Mouse (Mus musculus) myocyte (in vitro differentiated cells): ENCODE results near the gene Gm20388. TPM values are rescaled to one million over a fixed set of nuclear protein-coding genes. Genes with fewer than 3 reads are reported as not detected.
A peak's percentile ranks its signal among the peaks of the same experiment; 100 is the strongest.

ENCODE experiments used
- H3K27me3 ChIP-seq: one replicate; pipeline ENCODE4 v1.6.1; 2011; ENCODE audit not compliant: control insufficient read depth, insufficient read depth, insufficient read length
- H3K36me3 ChIP-seq: one replicate; pipeline ENCODE4 v1.6.1; 2011; ENCODE audit not compliant: control insufficient read depth, insufficient read depth
- H3K4me2 ChIP-seq: one replicate; pipeline ENCODE4 v1.6.1; 2011; ENCODE audit warnings: low read depth, control low read depth
- H3K4me3 ChIP-seq: one replicate; pipeline ENCODE4 v1.5.1; 2011; ENCODE audit warnings: mild to moderate bottlenecking, control low read depth, moderate library complexity
- H3K79me2 ChIP-seq: one replicate; pipeline ENCODE4 v1.6.1; 2011; ENCODE audit not compliant: control insufficient read depth, insufficient read depth
- H3ac ChIP-seq: one replicate; pipeline ENCODE4 v1.6.1; 2011; ENCODE audit not compliant: control insufficient read depth, insufficient read length
- CEBPB ChIP-seq: IDR thresholded peaks from 2 replicates; pipeline ENCODE4 v1.6.1; 2011; ENCODE audit warnings: mild to moderate bottlenecking, moderate library complexity; ENCODE audit not compliant: poor library complexity, insufficient read depth, severe bottlenecking
- E2F4 ChIP-seq: IDR thresholded peaks from one replicate; pipeline ENCODE4 v1.6.1; 2011; ENCODE audit warnings: mild to moderate bottlenecking, control low read depth, moderate library complexity; ENCODE audit not compliant: insufficient read depth
- MAX ChIP-seq: IDR thresholded peaks from one replicate; pipeline ENCODE4 v1.6.1; 2011; ENCODE audit warnings: low read depth, mild to moderate bottlenecking, control low read depth
- MYOD1 ChIP-seq, 3 experiments: IDR thresholded peaks; one replicate each; pipeline ENCODE4 v1.6.1; 2011; ENCODE audit warnings: control low read depth in 2 of 3, low read depth in 2 of 3, mild to moderate bottlenecking in 2 of 3, moderate library complexity in 1 of 3; ENCODE audit not compliant: insufficient read length in 2 of 3, control insufficient read depth in 1 of 3
- MYOG ChIP-seq, 3 experiments: IDR thresholded peaks; one replicate each; pipeline ENCODE4 v1.6.1; 2011; ENCODE audit warnings: control low read depth in 2 of 3, low read depth in 2 of 3, mild to moderate bottlenecking in 2 of 3; ENCODE audit not compliant: insufficient read length in 2 of 3, control insufficient read depth in 1 of 3, insufficient read depth in 1 of 3
- POLR2A ChIP-seq: IDR thresholded peaks from one replicate; pipeline ENCODE4 v1.6.1; 2011; ENCODE audit warnings: low read depth, mild to moderate bottlenecking, control low read depth, moderate library complexity; ENCODE audit not compliant: insufficient read length
- POLR2AphosphoS2 ChIP-seq: IDR thresholded peaks from one replicate; pipeline ENCODE4 v1.6.1; 2011; ENCODE audit warnings: low read depth, control low read depth; ENCODE audit not compliant: insufficient read length
- REST ChIP-seq: IDR thresholded peaks from one replicate; pipeline ENCODE4 v1.6.1; 2011; ENCODE audit warnings: mild to moderate bottlenecking, control low read depth, moderate library complexity; ENCODE audit not compliant: insufficient read depth, insufficient read length
- SRF ChIP-seq: IDR thresholded peaks from one replicate; pipeline ENCODE4 v1.6.1; 2011; ENCODE audit warnings: low read depth; ENCODE audit not compliant: control insufficient read depth, insufficient read length
- TCF12 ChIP-seq: IDR thresholded peaks from one replicate; pipeline ENCODE4 v1.6.1; 2011; ENCODE audit warnings: mild to moderate bottlenecking, control low read depth; ENCODE audit not compliant: poor library complexity, insufficient read depth, severe bottlenecking
- TCF3 ChIP-seq: IDR thresholded peaks from one replicate; pipeline ENCODE4 v1.6.1; 2011; ENCODE audit warnings: low read depth, control low read depth; ENCODE audit not compliant: insufficient read length
- USF1 ChIP-seq: IDR thresholded peaks from one replicate; pipeline ENCODE4 v1.6.1; 2011; ENCODE audit warnings: low read depth, mild to moderate bottlenecking, control low read depth, moderate library complexity
- polyA plus RNA-seq: library from polyadenylated mRNA; unstranded; fragments of >200 nt; fragmentation: generic; extraction: Trizol; gene quantifications from one replicate; pipeline ENCODE4 v1.2.1, GENCODE M21; 2012; ENCODE audit warnings: missing spikeins

Gm20388 gene
- polyA plus RNA-seq, 1 experiment, result 15.3 TPM

- no peaks in the 10 kb centered on the region for H3K27me3 ChIP-seq
- H3K4me2 ChIP-seq, result no peak overlapping the region
- peaks cover 26% of the 10 kb centered on the region for H3K79me2 ChIP-seq
- H3ac ChIP-seq, result no peak overlapping the region
- no peak overlapping the region for H3K4me3 ChIP-seq
- TF ChIP-seq TCF3, result no peak
- no peak for TF ChIP-seq POLR2AphosphoS2
- TF ChIP-seq SRF, result no peak
- TF ChIP-seq MYOG (IDR thresholded peaks at IDR 0.05; ENCODE audit: control insufficient read depth in 1 of 3, insufficient read depth in 1 of 3, insufficient read length in 2 of 3, low read depth in 2 of 3), result peak in 1 of 3 experiments; percentile 3
- TF ChIP-seq POLR2A, result no peak
- TF ChIP-seq MYOD1 (IDR thresholded peaks at IDR 0.05; ENCODE audit: control insufficient read depth in 1 of 3, insufficient read length in 2 of 3, low read depth in 2 of 3), result no peak
- no peaks in the 10 kb centered on the region for H3K36me3 ChIP-seq
Observed at GRCm38 (mm10) chr8:120506562-120506961, 595.9 kb downstream of the Gm20388 start.

- Histone ChIP-seq H3K4me2 (no peak overlapping the region), H3ac (no peak overlapping the region), H3K4me3 (no peak overlapping the region), H3K36me3 (no peaks in the 10 kb centered on the region), H3K27me3 (no peaks in the 10 kb centered on the region), H3K79me2 (peaks cover 26% of the 10 kb centered on the region)
- TF ChIP-seq MYOD1 (IDR thresholded peaks at IDR 0.05; ENCODE audit: control insufficient read depth in 1 of 3, insufficient read length in 2 of 3, low read depth in 2 of 3) (no peak), REST (no peak), MAX (no peak), TCF12 (no peak)
Observed at GRCm38 (mm10) chr8:120507290-120507689, 596.6 kb downstream of the Gm20388 start.

DNA sequence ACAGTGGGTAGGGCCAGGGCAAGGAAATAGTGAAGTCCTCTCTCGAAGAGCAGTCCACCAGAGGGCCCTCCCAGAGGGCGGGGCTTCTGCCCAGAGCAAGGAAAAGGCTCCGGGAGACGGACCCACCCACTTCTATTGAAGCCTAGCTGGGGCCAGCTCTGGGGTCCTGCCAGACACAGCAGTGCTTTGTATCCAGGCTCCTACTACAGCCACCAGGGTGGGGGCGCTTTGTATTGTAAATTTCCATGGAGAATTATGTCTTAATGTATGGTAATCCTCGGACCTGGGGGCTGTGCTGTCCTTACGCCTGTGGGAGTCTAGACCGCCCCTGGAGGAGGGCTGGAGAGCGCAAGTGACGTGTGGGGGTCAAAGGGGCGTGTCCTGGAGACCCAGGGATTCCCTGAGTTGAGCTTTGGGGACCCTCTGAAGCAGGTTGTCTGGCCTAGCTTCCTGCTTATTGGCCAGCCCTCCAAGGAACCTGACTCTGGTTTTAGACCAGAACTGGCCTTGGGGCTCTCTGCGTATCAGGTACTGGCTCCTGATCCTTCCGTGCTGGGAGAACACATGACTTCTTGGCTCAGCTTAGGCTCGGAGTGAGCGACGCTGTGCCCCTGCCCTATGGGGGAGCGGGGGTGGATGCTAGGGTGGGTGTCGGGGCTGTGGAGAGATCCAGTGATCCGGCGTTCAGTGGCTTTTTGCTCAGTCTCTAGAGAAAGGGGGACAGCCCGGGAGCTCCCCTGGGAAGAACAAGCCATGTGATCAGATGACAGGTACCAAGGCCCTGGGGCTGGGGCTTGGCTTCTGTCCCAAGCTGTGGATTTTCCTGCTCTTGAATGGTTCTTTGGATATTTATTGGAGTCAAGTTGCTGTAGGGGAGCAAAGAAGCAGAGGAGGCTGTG is 598.7 kb downstream of the Gm20388 start:
- Histone ChIP-seq H3K79me2 (peaks cover 21% of the 10 kb centered on the region), H3K4me3 (no peak overlapping the region), H3ac (no peak overlapping the region), H3K4me2 (no peak overlapping the region), H3K36me3 (no peaks in the 10 kb centered on the region), H3K27me3 (no peaks in the 10 kb centered on the region)
- TF ChIP-seq USF1 (no peak), TCF3 (no peak), MYOG (IDR thresholded peaks at IDR 0.05; ENCODE audit: control insufficient read depth in 1 of 3, insufficient read depth in 1 of 3, insufficient read length in 2 of 3, low read depth in 2 of 3) (no peak), POLR2A (no peak), CEBPB (no peak), REST (no peak), MAX (no peak), E2F4 (no peak), MYOD1 (IDR thresholded peaks at IDR 0.05; ENCODE audit: control insufficient read depth in 1 of 3, insufficient read length in 2 of 3, low read depth in 2 of 3) (no peak), SRF (no peak), TCF12 (no peak), POLR2AphosphoS2 (no peak)

- H3ac ChIP-seq, result no peak overlapping the region
- TF ChIP-seq CEBPB, result no peak
- no peak for TF ChIP-seq MYOG (IDR thresholded peaks at IDR 0.05; ENCODE audit: control insufficient read depth in 1 of 3, insufficient read depth in 1 of 3, insufficient read length in 2 of 3, low read depth in 2 of 3)
- no peaks in the 10 kb centered on the region for H3K27me3 ChIP-seq
- peaks cover 21% of the 10 kb centered on the region for H3K79me2 ChIP-seq
- no peak overlapping the region for H3K4me3 ChIP-seq
- no peak overlapping the region for H3K4me2 ChIP-seq
- H3K36me3 ChIP-seq, result no peaks in the 10 kb centered on the region
Observed at GRCm38 (mm10) chr8:120510035-120510416, 599.4 kb downstream of the Gm20388 start.

- Histone ChIP-seq H3K79me2 (peaks cover 18% of the 10 kb centered on the region), H3K4me2 (no peak overlapping the region), H3ac (no peak overlapping the region), H3K27me3 (no peaks in the 10 kb centered on the region), H3K4me3 (no peak overlapping the region), H3K36me3 (no peaks in the 10 kb centered on the region)
- TF ChIP-seq POLR2AphosphoS2 (no peak), TCF12 (no peak), MAX (no peak), REST (no peak), MYOD1 (IDR thresholded peaks at IDR 0.05; ENCODE audit: control insufficient read depth in 1 of 3, insufficient read length in 2 of 3, low read depth in 2 of 3) (no peak), SRF (no peak), MYOG (IDR thresholded peaks at IDR 0.05; ENCODE audit: control insufficient read depth in 1 of 3, insufficient read depth in 1 of 3, insufficient read length in 2 of 3, low read depth in 2 of 3) (no peak), CEBPB (no peak), E2F4 (no peak), POLR2A (no peak), TCF3 (no peak), USF1 (no peak)
Observed at GRCm38 (mm10) chr8:120510863-120511457, 600.3 kb downstream of the Gm20388 start.
